Mouse (Mus musculus) cerebellum, postnatal 10 days (tissue): ENCODE results near the gene Lin9.

Source experiments
- DNase-seq, 2 experiments: peaks; one replicate each; pipeline ENCODE4 v3.0.0; 2021; ENCODE audit warnings: mixed read lengths in 2 of 2

Gene Lin9

GRCm38 (mm10) chr1:180707813-180708212, 66.9 kb downstream of the Lin9 start:
- no peak for DNase-seq

GRCm38 (mm10) chr1:180708935-180709776, 68.2 kb downstream of the Lin9 start:
- DNase-seq = no peak

- no peak for DNase-seq
Measured at GRCm38 (mm10) chr1:180718756-180719155, 77.8 kb downstream of the Lin9 start.

- no peak for DNase-seq
Measured at GRCm38 (mm10) chr1:180719483-180719882, 78.5 kb downstream of the Lin9 start.

- DNase-seq = peak; percentile 94 to 96
Measured at GRCm38 (mm10) chr1:180719951-180720689, 79.2 kb downstream of the Lin9 start.

- DNase-seq = no peak
Measured at GRCm38 (mm10) chr1:180722608-180723007, 81.7 kb downstream of the Lin9 start.

DNA sequence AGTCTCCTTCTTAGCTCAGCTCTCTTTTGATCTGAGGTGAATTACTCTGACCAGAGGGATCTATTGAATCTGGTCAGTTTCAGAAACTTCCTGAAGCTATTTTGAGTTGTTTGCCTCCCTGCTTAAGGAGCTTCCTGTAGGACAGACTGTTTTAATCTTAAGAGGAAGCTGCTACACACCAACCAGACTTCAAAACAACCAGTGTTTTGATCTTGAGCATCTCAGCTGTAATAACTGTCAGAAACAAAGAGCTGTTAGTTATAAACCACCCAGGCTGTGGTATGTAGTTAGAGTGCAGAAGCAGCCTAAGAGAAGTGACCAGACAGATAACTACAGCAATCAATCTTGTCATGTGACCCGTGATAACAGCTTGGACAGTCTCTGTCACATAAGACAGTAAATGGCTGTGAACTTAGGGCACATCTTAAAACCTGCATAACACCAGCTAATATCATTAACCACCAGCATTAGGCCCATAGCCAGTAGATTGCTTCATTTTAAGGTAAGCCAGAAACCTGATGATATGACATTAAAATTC, 82.8 kb downstream of the Lin9 start:
- DNase-seq = no peak

DNA sequence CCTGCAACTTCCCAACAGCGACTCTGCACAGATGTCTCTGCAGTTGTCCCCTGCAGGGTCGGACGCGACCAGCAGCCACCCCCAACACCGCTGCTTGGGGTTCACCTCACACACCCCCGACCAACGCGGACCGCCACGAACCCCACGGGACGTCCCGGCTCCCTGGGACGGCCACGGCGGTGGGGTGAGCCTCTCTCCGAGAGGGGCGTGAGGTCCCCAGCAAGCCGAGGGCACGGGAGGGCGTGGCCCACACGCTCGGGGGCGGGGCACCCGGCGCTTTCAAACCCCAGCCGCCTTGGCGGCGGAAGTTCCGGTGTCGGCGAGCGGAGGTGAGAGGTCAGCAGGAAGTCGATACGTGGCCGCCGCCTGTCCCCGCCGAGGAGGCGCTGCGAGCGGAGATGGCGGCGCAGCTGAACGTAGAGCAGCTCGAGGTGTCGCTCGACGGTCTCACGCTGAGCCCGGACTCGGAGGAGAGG, 84.8 kb downstream of the Lin9 start, which contains the start of gene Acbd3:
Gene Acbd3 (plus strand): TSS at position 340 of the 476 bp plus-strand sequence.
- peak; percentile 93 to 94 for DNase-seq

DNA sequence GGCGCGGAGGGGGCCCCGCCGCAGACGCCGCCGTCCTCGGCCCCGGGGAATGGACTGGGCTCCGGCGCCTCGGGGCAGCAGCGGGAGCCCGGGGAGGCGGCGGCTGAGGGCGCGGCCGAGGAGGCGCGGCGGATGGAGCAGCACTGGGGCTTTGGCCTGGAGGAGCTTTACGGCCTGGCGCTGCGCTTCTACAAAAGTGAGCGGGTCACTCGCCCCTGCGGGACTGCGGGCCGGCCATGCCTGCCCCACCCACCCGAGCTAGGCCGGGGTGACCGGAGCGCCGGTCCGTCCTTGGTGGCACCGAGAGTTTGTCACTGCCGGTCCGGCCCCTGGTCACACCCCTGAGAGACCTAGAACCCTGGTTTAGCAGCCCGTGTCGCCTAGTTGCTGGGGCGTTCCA, 85.2 kb downstream of the Lin9 start:
- no peak for DNase-seq

DNA sequence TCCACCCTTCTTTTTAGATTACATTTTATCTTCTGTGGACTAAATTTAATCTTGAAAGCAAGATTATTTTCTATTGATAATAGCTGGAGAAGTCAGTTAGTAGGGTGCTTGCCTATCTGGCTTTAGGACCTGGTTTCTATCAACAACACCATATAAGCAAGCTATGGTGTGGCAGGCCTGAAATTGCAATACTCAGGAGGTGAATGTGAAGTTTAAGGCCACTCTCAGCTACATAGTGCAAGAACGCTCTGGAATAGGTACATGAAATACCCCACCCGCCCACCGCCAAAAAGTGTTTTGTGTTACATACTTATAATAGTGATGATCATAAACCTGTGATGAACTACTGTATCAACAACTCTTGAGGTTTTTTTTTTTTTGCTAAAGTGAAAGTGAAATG, 88.3 kb downstream of the Lin9 start:
- no peak for DNase-seq
